Mouse (Mus musculus) adrenal gland, adult (tissue): Measurements from ENCODE around the gene Gas2.

Source experiments
- DNase-seq, 2 experiments: peaks; one replicate each; pipeline ENCODE4 v3.0.0; 2022 to 2023; ENCODE audit warnings: low spot score in 1 of 2; ENCODE audit not compliant: inconsistent age in 2 of 2

The Gas2 gene

DNA sequence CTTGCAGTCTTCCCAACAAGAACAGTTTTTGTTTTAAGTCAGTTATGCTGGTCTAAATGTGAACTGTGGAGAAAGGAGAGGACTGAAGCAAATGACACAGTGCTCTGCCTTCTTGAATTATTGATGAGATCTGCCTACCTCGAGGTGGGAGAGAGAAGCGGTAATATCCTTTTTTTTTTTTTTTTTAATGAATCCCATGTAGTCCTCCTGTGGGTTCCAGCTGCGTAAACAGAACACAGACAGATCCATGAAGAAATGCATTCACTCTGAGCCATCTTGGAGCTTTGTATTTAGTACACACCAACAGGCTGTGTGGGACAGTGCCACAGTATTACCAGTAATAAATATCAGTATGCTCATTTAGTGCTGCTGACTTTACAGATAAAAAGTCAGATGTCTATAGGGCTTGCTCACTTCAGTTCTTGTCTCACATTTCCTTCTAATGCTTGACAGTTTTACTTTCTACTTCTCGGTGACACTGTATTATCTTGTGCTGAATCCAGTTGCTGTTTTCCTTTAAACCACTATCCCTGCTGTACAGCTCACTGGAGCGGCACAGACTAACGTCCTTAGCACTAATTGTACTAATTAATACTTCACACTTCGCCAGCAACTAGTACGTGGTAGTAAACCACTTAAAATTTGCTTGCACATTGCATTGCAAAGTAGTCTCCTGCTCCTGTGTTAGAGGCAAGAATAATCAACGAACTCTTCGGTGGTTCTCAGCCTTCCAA, 100.6 kb downstream of the Gas2 start:
- DNase-seq: no peak

DNA sequence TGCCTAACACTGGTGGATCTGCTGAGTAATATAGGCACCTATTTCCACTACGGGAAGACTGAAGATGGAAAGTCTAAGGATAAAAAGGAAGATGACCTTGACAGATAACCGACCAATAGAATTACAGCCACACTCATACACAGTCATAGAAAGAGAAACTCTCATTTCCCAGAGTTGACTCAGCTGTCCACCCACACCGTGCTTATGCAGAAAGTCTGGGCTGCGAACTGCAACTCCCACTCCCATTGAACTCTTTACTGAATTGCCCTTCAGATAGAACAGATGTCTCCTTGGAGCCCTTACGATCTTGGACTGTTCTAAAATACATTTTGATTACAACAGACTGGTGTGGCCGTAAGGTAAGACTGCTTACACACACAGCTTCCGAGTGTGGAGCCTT, 102.9 kb downstream of the Gas2 start:
- peak; percentile 47 to 76 for DNase-seq

DNA sequence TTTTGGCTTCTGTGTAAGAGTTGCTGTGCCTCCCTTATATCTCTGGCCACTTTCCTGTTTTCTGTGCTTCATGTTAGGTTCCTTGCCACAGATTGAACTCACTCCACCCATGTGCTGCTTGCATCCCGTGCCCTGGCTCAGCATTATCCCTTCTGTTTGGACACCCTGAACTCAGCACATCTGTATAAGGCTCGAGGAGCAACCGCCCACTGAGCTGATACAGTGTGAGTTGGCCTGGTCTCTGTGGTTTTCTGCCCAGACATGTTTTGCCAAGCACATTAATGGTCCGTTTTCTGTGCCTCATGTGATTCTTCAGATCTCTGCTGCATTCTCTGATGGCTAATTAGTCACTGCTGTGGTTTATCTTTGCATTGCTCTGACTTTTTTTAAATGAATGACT, 105.8 kb downstream of the Gas2 start:
- DNase-seq: no peak

DNA sequence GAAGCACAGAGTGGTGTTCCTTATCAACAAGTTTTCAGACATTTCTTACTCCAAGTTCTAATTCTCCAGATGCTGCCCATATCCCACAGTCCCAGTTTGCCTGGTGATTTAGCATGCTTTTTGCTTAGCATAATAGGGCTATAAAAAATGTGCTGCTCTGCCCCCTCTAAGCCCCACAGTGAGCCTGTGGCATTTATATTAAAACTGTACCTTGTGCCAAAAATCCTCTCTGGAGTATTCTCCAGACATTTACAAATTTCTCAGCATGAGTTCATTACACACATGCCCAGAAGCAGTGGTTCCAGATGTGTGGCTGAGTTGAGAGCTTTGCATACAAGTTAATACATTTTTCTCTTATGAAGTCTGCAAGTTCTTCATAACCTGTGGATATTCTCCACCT, 107.6 kb downstream of the Gas2 start:
- no peak for DNase-seq

DNA sequence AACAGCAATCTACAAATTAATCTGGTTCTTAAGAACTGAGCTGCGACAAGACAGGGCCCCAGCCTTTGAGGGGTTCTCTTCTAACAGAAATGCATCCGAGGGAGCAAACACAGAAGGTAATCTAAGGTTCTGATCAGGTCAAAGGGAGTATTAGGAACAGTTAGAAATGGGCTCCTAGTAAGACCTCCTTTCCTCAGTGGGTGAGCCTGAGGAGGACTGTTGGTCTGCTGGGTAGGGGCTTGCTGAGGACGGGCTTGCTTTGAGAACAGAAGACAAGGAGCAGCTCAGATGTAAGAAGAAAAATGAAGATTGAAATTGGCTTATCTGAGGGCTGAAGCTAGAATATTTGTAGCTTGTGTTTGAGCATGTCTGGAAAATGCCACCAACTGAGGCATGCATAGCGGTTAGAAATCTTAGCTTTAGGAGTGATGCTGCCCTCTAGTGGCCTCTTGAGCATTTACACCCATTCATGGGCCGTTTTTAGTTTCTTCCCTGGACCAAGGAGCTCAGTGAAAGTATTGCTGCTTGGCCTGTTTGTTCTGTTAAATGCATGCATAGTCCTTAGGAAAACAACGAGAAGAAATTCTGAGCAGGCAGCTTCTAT, 110.5 kb downstream of the Gas2 start:
- peak; percentile 66 to 92 for DNase-seq

DNA sequence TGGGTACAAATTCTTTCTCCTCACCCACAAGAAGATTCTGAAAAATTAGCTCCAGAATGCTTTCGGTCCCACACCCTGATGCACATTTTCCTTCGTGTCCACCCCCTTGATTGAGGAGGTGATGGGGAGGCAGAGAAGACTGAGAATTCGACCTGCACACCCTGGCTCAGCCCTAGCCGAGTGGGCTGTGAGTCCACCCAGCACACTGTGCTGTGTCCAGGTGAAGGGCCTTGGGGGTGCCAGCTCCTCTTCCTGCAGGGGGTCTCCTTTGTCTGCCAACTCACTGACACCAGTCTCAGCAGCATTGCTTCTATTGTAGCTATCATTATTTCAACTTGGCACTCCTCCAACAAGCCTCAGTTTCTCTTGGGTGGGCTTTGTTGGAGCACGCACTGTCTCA, 111.3 kb downstream of the Gas2 start:
- DNase-seq: no peak

DNA sequence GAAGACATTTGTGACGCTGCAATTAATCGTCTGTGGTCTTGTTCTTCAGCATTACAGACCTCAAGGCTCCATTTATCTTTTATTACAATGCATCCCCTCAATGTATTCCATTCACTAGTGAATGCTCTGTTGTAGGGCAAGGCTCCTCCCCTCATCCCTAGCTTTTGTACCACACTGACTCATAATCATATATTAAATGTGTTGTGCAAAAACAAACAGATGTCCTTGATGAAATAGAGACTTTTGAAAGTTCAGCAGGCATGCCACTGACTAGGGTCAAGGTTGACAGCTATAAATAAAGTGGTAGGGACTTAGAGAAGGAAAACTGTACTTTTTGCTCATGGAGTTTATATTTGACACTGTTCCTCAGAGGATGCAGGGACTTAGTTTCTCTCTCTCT, 111.7 kb downstream of the Gas2 start:
- peak; percentile 55 to 81 for DNase-seq

DNA sequence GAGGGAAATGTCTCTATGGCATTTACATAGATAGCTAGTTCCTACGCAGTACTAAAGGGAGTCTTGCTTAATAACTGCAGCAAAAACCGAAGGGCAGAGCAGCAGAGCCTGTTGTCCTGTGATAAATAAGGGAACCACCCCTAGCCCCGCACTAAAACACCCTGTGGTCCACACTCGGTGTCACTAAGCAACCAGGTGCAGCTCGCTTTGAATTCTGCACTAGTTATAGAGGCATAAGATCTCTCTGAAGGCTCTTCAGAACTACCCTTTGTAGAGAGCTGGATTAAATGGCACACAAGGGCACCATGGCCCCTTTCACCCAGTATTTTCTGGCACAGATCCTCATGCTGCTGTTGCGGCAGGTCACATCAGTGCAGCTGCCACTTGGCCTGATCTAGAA, 113.4 kb downstream of the Gas2 start:
- peak; percentile 37 to 82 for DNase-seq

DNA sequence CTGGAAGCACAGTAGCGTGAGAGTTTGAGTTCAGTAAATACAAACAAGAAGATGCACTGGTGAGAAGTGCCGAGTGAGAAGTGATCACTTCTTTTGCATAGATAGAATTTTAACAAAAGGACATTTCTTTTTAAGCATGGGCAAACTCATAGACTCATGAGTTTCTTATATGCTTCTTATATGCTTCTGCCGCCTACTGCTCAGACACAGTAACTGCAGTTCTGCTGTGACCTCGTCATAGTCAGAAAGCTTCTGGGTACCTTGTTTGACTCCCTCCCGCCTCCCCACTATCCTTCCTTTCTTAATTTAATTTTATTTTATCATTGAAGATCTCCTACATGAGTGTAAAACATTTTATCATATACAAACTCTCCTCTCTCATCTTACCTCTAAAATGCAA, 117.5 kb downstream of the Gas2 start:
- peak in 1 of 2 experiments; percentile 75 for DNase-seq

DNA sequence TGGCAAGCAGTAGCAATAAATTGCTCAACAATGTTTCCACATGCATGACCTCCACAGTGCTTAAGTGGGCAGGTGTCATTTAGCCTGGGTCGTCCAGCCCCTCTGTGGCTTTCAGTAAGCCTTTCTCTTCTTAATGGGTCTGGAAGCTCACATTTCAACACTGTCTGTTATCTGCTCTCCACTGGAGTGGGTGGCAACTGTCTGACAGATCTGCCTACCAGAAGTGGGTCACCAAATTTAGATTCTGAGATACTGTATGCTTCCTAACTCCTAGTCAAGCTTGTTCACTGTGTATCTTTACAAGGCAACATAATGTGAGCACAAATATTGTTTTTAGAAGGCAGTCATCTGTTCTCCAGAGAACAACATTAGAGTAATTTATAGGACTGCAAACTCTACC, 120.5 kb downstream of the Gas2 start:
- DNase-seq: no peak

DNA sequence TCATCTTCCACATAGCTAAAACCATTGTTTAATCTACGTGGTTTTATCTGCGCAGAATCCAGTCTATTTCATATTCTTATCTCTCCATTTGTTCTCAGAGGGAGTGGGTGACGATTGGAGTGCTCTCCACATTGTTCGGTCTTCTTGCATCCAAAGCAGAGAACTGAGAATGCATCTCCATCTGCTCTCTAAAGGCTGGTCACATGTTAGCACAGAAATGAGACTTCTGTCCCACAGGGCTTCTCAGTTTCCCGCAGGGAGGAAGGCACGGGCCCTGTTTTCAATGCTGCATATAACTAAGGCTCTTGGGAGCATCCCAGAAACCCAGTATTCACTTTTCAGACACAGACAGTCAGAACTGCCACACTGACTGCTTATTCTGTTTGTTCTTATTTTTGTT, 123.9 kb downstream of the Gas2 start:
- DNase-seq: no peak

DNA sequence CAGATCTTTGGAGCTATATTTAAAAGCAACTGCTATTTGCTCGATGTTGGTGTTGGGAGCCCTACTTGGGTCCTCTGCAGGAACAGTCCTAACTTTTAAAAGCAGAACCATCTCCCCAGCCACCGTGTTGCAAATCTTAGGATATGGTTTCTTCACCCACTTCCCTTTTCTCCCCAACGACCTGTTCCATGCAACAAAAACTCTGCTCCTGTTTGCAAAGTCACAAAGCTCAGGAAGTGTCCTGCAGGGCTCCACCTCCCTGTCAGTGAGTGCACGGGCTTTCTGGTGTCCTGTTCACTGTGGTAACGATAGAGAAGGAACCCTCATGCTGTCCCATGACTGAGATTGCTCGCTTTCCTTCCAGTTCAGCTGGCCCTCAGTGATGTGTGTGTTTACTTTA, 125.1 kb downstream of the Gas2 start:
- no peak for DNase-seq

DNA sequence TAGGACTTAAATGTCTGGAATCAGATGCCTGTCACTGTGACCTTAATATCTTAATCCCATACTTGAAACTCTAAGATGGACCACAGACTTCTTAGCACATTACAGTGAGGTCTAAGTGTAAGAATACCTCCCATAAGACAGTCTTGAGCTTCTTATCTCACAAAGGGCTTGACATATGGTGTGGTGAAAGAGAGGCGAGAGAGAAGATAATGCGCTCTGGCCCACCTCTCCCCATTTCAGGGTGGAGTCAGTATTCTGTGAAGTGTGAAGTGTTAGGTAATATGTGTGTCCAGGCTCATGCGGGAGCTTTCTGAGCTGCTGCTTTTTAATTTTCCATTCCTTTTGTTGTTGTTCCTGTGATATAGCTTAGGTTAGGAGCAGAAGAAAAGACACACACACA, 129.2 kb downstream of the Gas2 start:
- no peak for DNase-seq

DNA sequence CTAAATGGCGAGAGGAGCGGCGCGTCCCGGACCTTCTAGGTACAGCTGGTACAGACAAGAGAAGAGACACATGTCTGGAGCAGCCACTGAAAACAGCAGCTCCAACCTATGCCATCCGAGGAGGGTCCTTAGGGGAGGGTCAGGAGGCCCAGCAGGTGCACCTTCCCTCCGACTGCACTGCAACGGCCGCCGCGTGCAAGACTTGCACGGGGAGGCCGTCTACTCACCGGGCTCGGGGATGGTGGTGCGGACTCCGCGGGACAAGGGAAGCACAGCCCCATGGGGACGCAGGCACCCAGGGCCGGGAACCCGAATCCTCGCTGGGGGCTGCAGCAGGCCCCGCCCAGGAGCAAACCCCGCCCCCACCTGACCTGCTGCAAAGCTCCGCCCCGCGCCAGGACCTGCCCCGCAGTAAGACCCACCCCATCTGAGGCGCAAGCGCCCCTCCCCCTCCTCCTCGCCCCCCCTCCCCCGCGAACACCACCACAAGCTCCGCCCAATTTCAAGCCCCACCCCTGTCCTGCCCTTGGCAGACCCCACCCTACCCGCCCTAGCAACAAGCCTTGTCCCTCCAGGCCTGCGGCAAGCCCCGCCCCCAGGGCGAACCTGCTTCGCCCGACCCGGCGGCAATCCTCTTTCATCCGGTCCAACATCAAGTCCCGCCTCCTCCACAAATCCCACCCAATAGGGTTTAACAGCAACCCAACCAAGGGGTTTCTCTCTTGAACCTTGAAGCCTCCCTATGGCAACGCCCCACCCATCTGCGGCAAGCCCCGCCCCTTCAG, 143.9 kb downstream of the Gas2 start, which contains the start of gene Svip:
TSS of gene Svip (minus strand) at position 508 of the 785 bp plus-strand sequence.
- DNase-seq: peak; percentile 95 to 97

DNA sequence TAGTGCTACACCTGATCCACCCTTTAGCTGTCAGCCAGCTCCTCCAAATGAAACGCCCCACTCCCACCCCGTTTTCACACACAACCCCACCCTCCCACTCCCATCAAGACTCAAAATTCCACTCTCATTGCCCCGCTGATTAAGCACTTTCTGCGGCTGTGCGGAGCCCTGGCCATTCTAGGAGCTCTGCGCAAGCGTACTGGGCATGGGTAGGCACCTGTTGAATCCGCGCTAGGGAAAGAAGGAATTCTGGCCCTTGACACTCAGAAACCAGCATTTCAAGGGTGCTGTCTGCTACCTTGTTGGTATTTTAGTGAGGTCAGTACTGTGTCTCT, 144.4 kb downstream of the Gas2 start:
- no peak for DNase-seq

DNA sequence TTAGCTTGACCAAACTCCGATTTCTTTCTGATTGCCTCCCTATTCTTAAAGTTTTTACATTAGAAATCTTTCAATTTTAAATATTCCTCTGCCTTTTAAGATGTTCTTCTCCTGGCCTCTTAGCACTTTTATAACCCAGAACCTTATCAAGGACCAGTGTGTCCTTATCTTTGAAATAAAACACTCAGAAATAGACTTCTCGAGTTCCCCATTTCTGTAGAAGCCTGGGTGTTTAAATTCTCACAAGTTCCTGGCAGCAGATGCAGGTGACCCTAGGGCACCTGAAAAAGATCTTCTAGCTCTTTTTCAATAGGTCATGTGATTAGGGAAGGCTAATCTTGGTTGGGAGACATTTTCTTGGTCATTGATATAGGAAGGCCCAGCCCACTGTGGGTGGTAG, 145.3 kb downstream of the Gas2 start:
- no peak for DNase-seq

DNA sequence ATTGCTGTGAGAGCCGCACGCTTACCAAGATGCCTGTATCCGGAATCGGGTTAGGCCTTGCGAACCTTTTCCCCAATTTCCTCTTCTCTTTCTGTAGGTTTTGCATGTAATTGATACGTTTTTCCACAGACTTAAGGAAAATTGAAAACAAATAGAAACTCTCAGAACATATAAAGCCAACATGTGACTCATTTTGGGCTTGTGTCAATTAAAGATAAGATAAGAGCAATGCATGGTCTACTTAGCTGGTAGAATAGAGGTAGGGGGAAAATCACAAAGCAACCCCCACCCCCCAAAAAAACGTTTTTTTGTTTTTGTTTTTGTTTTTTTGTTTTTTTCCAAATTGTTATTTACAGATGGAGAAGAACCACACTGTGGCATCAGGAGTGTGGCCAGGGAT, 151.6 kb downstream of the Gas2 start:
- DNase-seq: no peak

DNA sequence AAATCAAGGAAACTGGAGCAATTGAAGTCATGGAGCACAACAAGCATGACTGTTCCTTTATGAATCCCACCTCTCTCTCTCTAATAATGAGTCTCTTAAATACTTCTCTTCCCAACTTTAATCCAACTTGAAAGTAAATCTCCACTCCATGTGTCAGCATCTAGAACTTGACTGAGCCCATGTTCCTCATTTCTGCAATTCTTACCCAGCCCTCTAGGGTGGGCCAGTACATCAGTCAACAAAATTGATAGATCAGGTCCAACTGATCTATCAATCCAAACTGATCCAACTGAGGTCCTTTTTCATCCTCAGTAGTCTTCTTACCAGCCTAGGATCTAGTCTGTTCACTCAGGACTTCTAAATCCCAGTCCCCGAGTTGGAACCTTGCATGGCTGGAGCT, 153.4 kb downstream of the Gas2 start:
- DNase-seq: no peak

DNA sequence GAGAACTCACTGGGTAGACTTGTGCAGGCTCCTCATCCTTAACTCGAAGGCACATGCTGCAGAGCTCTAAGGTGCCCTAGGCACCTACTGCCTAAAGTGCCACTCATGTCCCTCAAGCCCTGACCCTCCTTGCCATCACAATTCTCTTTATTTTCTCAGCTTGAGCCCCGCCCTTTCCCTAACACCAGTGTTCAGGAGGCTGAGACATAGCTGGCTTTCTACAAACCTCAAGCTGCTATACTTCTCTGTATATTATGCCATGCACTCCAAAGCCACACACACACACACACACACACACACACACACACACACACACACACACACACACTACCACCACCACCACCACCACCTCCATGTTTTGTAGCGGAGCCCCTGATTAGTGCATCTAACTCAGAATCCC, 153.8 kb downstream of the Gas2 start, which contains the start of gene 1700015G11Rik:
TSS of gene 1700015G11Rik (minus strand) at position 101 of the 400 bp plus-strand sequence.
- no peak for DNase-seq

DNA sequence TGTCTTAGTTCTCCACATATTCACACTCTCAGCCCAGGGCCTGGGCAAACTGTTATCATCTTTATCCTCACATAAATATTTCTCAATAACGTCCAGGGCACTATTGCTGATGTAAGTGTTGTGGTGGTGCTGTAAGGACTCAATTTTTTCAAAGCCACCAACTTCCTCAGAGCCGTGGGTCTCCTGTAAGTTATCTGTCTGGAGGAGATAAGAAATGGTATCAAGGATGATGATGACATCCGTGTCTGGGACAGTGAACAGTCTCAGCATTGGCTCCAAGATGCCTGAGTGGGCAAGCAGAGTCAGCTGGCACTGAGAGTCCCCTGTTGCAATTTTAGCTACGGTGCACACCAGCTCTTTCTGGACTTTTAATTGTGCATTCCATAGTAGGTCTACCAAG, 160.2 kb downstream of the Gas2 start:
- DNase-seq: no peak

DNA sequence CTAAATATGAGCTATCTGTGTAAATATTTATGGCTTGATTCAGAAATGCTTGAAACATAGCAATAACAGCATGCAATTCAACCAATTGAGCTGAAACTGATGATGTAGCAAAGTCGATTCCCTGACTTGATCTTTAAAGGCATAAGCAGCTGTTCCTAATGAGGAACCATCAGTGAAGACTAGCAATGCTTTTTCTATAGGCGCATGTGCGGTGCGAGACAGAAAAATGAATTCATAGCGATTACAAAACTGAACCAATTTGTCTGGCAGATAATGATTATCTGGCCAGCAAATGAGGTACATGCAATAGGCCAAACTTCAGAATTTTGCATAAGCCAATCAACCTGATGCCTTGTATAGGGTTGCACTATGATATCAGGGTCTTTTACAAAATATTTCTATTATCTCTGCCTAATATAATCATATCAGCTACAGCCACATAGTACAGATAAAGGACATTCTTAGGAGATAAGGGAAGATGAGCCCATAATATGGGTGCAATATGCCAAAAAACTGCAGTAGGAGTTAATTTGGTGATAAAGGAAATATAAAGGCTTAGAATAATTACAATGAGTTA, 162.3 kb downstream of the Gas2 start:
- DNase-seq: no peak
